Mouse (Mus musculus) spleen, adult 2 months (tissue): Measurements from ENCODE around the gene Asic2. TPM values are rescaled to one million over a fixed set of nuclear protein-coding genes. Genes with fewer than 3 reads are reported as not detected.

ENCODE experiments used
- DNase-seq, 2 experiments: peaks; one replicate each; pipeline versions ENCODE4 v3.0.0 to v3.0.0-alpha.2; 2012 to 2021; ENCODE audit warnings: low spot score in 2 of 2, low read depth in 1 of 2
- H3K27ac ChIP-seq: fragments of 200-500 bp; 2 replicates; pipeline ENCODE4 v1.5.1; 2012; ENCODE audit warnings: low read length, inconsistent platforms; ENCODE audit not compliant: insufficient read depth
- H3K27me3 ChIP-seq: fragments of 200-500 bp; 2 replicates; pipeline ENCODE4 v1.6.1; 2012; ENCODE audit warnings: mild to moderate bottlenecking, moderate library complexity, low read length, inconsistent platforms; ENCODE audit not compliant: control insufficient read depth, insufficient read depth
- H3K36me3 ChIP-seq: fragments of 200-500 bp; 2 replicates; pipeline ENCODE4 v1.6.1; 2012; ENCODE audit warnings: mild to moderate bottlenecking, low read length, inconsistent platforms; ENCODE audit not compliant: control insufficient read depth, insufficient read depth
- H3K4me1 ChIP-seq: fragments of 200-500 bp; 2 replicates; pipeline ENCODE4 v1.6.1; 2011; ENCODE audit warnings: inconsistent platforms; ENCODE audit not compliant: control insufficient read depth, insufficient read depth, insufficient read length
- H3K4me3 ChIP-seq: fragments of 200-500 bp; 2 replicates; pipeline ENCODE4 v1.5.1; 2011; ENCODE audit warnings: mild to moderate bottlenecking, inconsistent platforms; ENCODE audit not compliant: insufficient read depth, insufficient read length; ENCODE audit errors: extremely low read depth
- CTCF ChIP-seq: fragments of 200-500 bp; IDR thresholded peaks from 2 replicates; pipeline ENCODE4 v1.5.1; 2011; ENCODE audit warnings: mild to moderate bottlenecking, inconsistent platforms; ENCODE audit not compliant: insufficient read depth, insufficient read length, insufficient replicate concordance; ENCODE audit errors: extremely low read depth
- POLR2A ChIP-seq: fragments of 200-500 bp; IDR thresholded peaks from 2 replicates; pipeline ENCODE4 v1.6.1; 2011; ENCODE audit warnings: low read depth, low read length, inconsistent platforms
- WGBS: fragments of 180-500 bp; shearing (Covaris S2); methylation state at CpG from one replicate; pipeline ENCODE4 v1.1.7; 2018; 5-methylcytosine and 5-hydroxymethylcytosine counted together
- polyA plus RNA-seq: library from polyadenylated mRNA; depleted of rRNA; stranded (reverse); fragments of >200 nt; gene quantifications from 2 replicates; pipeline ENCODE4 v1.2.3, GENCODE M21; 2012

The Asic2 gene
- polyA plus RNA-seq, 1 experiment: 0.46 TPM

GRCm38 (mm10) chr11:80946163-80946562 is 1022.1 kb downstream of the Asic2 start:
- TF ChIP-seq POLR2A (no peak), CTCF (no peak)
- Histone ChIP-seq H3K4me1 (no peaks in the 10 kb centered on the region), H3K4me3 (no peak overlapping the region), H3K36me3 (no peaks in the 10 kb centered on the region), H3K27ac (no peak overlapping the region), H3K27me3 (no peaks in the 10 kb centered on the region)
- WGBS: 89% methylated on average over 6 of the region's 6 CpGs
- DNase-seq: no peak

- Histone ChIP-seq H3K4me1 (no peaks in the 10 kb centered on the region), H3K27me3 (no peaks in the 10 kb centered on the region), H3K4me3 (no peak overlapping the region), H3K27ac (no peak overlapping the region), H3K36me3 (no peaks in the 10 kb centered on the region)
- WGBS: 87% methylated on average over 19 of the region's 19 CpGs
- no peak for TF ChIP-seq POLR2A
- TF ChIP-seq CTCF: no peak
- no peak for DNase-seq
These were observed 1044.8 kb downstream of the Asic2 start for GRCm38 (mm10) chr11:80923286-80923951.

- Histone ChIP-seq H3K27me3 (no peaks in the 10 kb centered on the region), H3K4me3 (no peak overlapping the region), H3K27ac (no peak overlapping the region), H3K36me3 (no peaks in the 10 kb centered on the region), H3K4me1 (no peaks in the 10 kb centered on the region)
- 84% methylated on average over 5 of the region's 5 CpGs for WGBS
- TF ChIP-seq CTCF (no peak), POLR2A (no peak)
- no peak for DNase-seq
These were observed 1049.9 kb downstream of the Asic2 start for GRCm38 (mm10) chr11:80918332-80918731.

DNA sequence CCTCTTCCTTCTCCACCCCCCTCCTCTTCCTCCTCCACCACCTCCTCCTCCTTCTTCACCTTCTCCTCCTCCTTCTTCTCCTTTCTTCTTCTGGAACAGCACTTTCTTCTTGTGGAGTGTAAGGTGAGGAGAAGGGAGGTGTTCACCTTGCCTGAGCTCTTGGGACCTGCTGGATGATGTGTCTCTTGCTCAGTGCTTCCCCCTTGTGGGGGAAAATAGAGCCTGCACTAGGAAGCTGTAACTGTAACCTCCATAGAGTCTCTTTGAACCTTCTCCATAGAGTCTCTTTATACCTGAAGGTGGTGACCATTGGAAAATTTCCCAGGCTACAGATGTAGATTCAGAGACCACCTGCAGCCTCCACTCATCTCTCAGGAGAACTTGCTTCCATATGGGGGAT is 1050.6 kb downstream of the Asic2 start:
- no peaks in the 10 kb centered on the region for H3K4me1 ChIP-seq
- TF ChIP-seq POLR2A (no peak), CTCF (no peak)
- H3K27ac ChIP-seq: no peak overlapping the region
- no peak overlapping the region for H3K4me3 ChIP-seq
- no peaks in the 10 kb centered on the region for H3K27me3 ChIP-seq
- no peak for DNase-seq
- H3K36me3 ChIP-seq: no peaks in the 10 kb centered on the region

DNA sequence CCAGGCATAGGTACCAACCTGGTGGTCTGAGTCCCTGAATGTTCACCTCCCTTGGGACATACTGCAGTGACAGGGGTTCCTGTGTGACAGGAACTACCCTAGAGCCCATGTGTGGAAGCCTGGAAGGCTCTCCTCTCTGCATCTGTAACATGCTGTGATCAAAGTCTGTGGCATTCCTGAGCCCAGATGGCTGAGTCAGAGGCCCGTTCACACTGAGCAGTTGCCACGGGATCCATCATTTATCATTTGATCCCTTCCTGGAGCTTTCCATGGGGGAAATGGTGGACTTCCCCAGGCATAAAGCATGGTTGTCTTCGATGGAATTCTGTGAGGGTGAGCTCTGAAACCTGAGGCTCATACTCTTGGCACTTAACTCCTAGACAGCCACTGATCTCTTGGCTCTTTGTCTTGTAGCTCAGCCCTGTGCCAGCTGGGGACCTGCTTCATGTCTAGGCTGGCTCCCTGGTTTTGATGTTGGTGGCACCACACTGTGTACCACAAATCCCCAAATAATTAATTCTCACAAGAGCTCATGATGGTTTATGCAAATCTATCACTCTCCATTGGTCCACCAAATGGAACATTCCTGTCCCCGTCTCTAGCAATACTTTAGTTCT is 1054.7 kb downstream of the Asic2 start:
- no peak for TF ChIP-seq POLR2A
- Histone ChIP-seq H3K4me1 (no peaks in the 10 kb centered on the region), H3K36me3 (no peaks in the 10 kb centered on the region), H3K4me3 (no peak overlapping the region), H3K27ac (no peak overlapping the region), H3K27me3 (no peaks in the 10 kb centered on the region)
- whole genome bisulfite sequencing: 41% methylated on average over 4 of the region's 4 CpGs
- DNase-seq: no peak

GRCm38 (mm10) chr11:80912721-80913120 is 1055.5 kb downstream of the Asic2 start:
- Histone ChIP-seq H3K4me1 (no peaks in the 10 kb centered on the region), H3K4me3 (no peak overlapping the region), H3K36me3 (no peaks in the 10 kb centered on the region), H3K27ac (no peak overlapping the region), H3K27me3 (no peaks in the 10 kb centered on the region)
- DNase-seq: no peak
- WGBS: 82% methylated on average over 5 of the region's 5 CpGs
- no peak for TF ChIP-seq CTCF
- no peak for TF ChIP-seq POLR2A

- no peak for TF ChIP-seq POLR2A
- Histone ChIP-seq H3K4me1 (no peaks in the 10 kb centered on the region), H3K36me3 (no peaks in the 10 kb centered on the region), H3K27me3 (no peaks in the 10 kb centered on the region), H3K27ac (no peak overlapping the region), H3K4me3 (no peak overlapping the region)
- no peak for DNase-seq
- 86% methylated on average over 6 of the region's 6 CpGs for WGBS
These were observed 1060.4 kb downstream of the Asic2 start for GRCm38 (mm10) chr11:80907820-80908219.
